Mouse (Mus musculus): ENCODE data around the gene Hsd17b7. TPM values are rescaled to one million over a fixed set of nuclear protein-coding genes. Genes with fewer than 3 reads are reported as not detected.

The Hsd17b7 gene
- 20.8 and 25.7 TPM in 2 replicates for polyA plus RNA-seq (2015; fragmentation: Nextera tagmentation; extraction: Ambion mirVana)

- ATAC-seq, result peak; percentile 100
- peak within 1 kb of the TSS; percentile 63 for H3K9ac ChIP-seq (replicated peaks)
- H3K9me3 ChIP-seq (ENCODE audit: low read length), result no peaks in the 10 kb centered on the region
- H3K4me2 ChIP-seq (ENCODE audit: low read depth, low read length), result peak within 1 kb of the TSS; percentile 92
- peak within 1 kb of the TSS; percentile 68 for H3K4me3 ChIP-seq (ENCODE audit: low read depth, low read length)
- peak within 1 kb of the TSS; percentile 93 for H3K27ac ChIP-seq (ENCODE audit: low read depth)
- peaks cover 16% of the 10 kb centered on the region for H3K4me1 ChIP-seq (ENCODE audit: insufficient read depth)
- no peak for TF ChIP-seq CTCF (IDR thresholded peaks at IDR 0.05; ENCODE audit: low read depth)
- peak; percentile 76; the same call in 1 of the 2 replicates for TF ChIP-seq EP300 (IDR thresholded peaks at IDR 0.05; ENCODE audit: low read depth)
- WGBS (ENCODE audit: insufficient replicate concordance), result under 1% methylated on average over 48 of the region's 48 CpGs
- DNase-seq, result peak; percentile 99
- H3K27me3 ChIP-seq (ENCODE audit: insufficient read depth, low read length), result no peaks in the 10 kb centered on the region
- peaks cover 8% of the 10 kb centered on the region for H3K36me3 ChIP-seq (replicated peaks; ENCODE audit: insufficient read depth, low read length)
These were observed at the start of gene Hsd17b7 for GRCm38 (mm10) chr1:169968792-169969515. Gene Hsd17b7 (minus strand): TSS chr1:169969241.

- no peak for ATAC-seq
- TF ChIP-seq EP300 (IDR thresholded peaks at IDR 0.05; ENCODE audit: low read depth) (no peak), CTCF (IDR thresholded peaks at IDR 0.05; ENCODE audit: low read depth) (no peak)
- no peak overlapping the region for H3K4me3 ChIP-seq (ENCODE audit: low read depth, low read length)
- WGBS (ENCODE audit: insufficient replicate concordance), result 77% methylated on average over 3 of the region's 3 CpGs
- H3K27ac ChIP-seq (ENCODE audit: low read depth), result no peak overlapping the region
- DNase-seq, result no peak
- no peaks in the 10 kb centered on the region for H3K27me3 ChIP-seq (ENCODE audit: insufficient read depth, low read length)
- no peaks in the 10 kb centered on the region for H3K36me3 ChIP-seq (replicated peaks; ENCODE audit: insufficient read depth, low read length)
- no peak overlapping the region for H3K4me2 ChIP-seq (ENCODE audit: low read depth, low read length)
- H3K4me1 ChIP-seq (ENCODE audit: insufficient read depth), result no peaks in the 10 kb centered on the region
- H3K9me3 ChIP-seq (ENCODE audit: low read length), result peaks cover 27% of the 10 kb centered on the region
- no peak overlapping the region for H3K9ac ChIP-seq (replicated peaks)
These were observed 45.7 kb upstream of the Hsd17b7 start for GRCm38 (mm10) chr1:170014784-170015183.

DNA sequence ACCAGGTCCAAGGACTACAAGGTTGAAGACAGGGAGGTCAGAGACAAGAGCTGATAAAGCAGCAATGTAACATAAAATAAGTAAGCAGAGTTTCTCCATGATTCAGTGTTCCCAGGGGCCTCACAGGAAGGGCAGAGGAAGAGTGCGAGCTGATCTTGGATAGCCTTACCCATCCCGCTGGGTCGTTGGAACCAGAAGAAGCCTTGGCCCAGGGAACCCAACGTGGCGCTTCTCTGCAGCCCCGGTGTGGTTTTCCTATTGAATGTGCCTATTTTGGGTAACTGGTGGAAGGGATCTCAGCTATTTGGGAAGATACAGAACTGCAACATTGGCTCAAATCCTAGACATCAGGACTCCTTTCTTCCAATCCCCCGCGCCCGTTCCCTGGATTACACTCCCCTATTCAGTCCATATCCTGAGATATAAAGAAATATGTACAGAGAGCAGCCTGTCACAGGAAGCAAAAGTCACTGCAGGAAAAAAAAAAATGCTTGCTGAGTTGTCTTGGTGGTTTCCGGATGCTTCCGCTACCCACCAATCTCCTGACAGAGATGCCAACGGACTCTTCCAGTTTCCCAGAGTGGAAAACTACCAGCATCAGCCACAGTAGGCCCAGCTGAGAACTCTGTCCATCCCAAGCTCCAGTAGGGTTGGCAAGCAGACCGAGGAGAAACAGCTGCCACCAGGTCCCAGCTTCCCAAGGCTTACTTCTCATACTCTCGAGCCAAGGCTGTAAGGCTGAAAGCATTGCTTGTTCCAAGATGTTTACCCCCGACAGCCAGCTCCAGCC, 41.9 kb upstream of the Hsd17b7 start:
- Histone ChIP-seq H3K27ac (ENCODE audit: low read depth) (no peak overlapping the region), H3K9me3 (ENCODE audit: low read length) (peaks cover 5% of the 10 kb centered on the region), H3K4me1 (ENCODE audit: insufficient read depth) (no peaks in the 10 kb centered on the region), H3K36me3 (replicated peaks; ENCODE audit: insufficient read depth, low read length) (no peaks in the 10 kb centered on the region), H3K4me3 (ENCODE audit: low read depth, low read length) (no peak overlapping the region), H3K9ac (replicated peaks) (no peak overlapping the region), H3K27me3 (ENCODE audit: insufficient read depth, low read length) (no peaks in the 10 kb centered on the region), H3K4me2 (ENCODE audit: low read depth, low read length) (no peak overlapping the region)
- 85% methylated on average over 15 of the region's 15 CpGs for WGBS (ENCODE audit: insufficient replicate concordance)
- ATAC-seq (no peak), DNase-seq (no peak)
- TF ChIP-seq EP300 (IDR thresholded peaks at IDR 0.05; ENCODE audit: low read depth) (no peak), CTCF (IDR thresholded peaks at IDR 0.05; ENCODE audit: low read depth) (no peak)

DNA sequence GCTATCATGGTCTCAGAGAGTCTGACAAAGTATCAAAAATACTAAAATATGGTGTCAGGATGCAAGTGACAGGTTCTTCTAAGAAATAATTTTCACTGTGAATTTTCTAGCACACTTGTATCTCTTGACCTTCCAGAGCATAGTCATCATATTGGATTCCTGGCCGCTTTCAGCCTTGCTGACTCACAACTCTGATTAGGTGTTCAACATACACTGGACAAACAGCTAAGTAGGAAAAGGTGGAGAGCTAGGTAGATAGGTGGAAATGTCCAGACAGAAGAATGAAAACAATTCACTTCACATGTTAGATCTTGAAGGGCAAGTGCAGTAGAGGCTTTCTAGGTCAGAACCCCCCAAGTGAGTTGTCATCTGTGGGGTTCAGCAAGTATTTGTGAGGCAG, 40.3 kb upstream of the Hsd17b7 start:
- no peak for ATAC-seq
- Histone ChIP-seq H3K4me3 (ENCODE audit: low read depth, low read length) (no peak overlapping the region), H3K27me3 (ENCODE audit: insufficient read depth, low read length) (no peaks in the 10 kb centered on the region), H3K9me3 (ENCODE audit: low read length) (no peaks in the 10 kb centered on the region), H3K4me2 (ENCODE audit: low read depth, low read length) (no peak overlapping the region), H3K4me1 (ENCODE audit: insufficient read depth) (no peaks in the 10 kb centered on the region), H3K9ac (replicated peaks) (no peak overlapping the region), H3K36me3 (replicated peaks; ENCODE audit: insufficient read depth, low read length) (no peaks in the 10 kb centered on the region), H3K27ac (ENCODE audit: low read depth) (no peak overlapping the region)
- 87% methylated on average over 1 of the region's 1 CpGs for WGBS (ENCODE audit: insufficient replicate concordance)
- TF ChIP-seq EP300 (IDR thresholded peaks at IDR 0.05; ENCODE audit: low read depth) (no peak), CTCF (IDR thresholded peaks at IDR 0.05; ENCODE audit: low read depth) (no peak)
- no peak for DNase-seq

DNA sequence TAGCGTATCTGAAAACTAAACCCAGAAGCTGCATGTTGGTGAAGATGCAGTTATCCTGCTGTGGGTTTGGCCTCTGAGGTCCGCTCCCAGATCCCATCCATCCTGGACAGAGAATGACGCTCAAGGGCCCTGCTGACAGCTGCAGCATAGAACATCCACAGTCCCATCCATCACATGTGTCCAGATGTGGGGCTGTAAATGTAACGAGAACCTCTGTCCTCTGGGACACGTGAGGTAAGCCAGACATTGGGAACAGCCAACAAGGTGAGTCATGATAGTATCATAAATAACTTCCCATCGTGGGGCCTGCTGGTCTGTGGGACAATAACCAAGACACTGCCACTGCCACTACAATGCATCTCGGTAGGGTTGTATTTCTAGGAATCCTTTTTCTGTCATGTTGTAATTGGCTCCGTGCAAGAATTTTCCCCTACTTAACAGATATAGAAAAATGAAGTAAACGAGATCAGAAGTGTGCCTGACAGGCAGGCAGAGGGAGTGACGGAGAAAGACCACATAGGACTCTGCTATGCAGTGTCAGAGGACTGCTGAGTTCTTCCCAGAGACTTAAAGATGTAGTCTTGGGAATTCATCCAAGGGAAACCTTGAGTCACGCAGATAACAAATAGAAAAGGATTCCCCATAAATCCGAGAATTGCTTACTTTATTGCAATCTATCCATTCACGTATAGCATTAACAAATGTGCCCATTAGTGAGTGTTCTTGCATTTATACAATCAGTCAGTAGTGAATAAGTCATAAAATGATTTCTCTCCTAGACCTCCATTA, 39.6 kb upstream of the Hsd17b7 start:
- WGBS (ENCODE audit: insufficient replicate concordance), result 73% methylated on average over 13 of the region's 13 CpGs
- Histone ChIP-seq H3K27ac (ENCODE audit: low read depth) (no peak overlapping the region), H3K9ac (replicated peaks) (no peak overlapping the region), H3K4me2 (ENCODE audit: low read depth, low read length) (no peak overlapping the region), H3K4me1 (ENCODE audit: insufficient read depth) (no peaks in the 10 kb centered on the region), H3K9me3 (ENCODE audit: low read length) (no peaks in the 10 kb centered on the region), H3K4me3 (ENCODE audit: low read depth, low read length) (no peak overlapping the region), H3K36me3 (replicated peaks; ENCODE audit: insufficient read depth, low read length) (no peaks in the 10 kb centered on the region), H3K27me3 (ENCODE audit: insufficient read depth, low read length) (no peaks in the 10 kb centered on the region)
- TF ChIP-seq CTCF (IDR thresholded peaks at IDR 0.05; ENCODE audit: low read depth) (no peak), EP300 (IDR thresholded peaks at IDR 0.05; ENCODE audit: low read depth) (no peak)
- ATAC-seq (no peak), DNase-seq (no peak)

- H3K9ac ChIP-seq (replicated peaks), result no peak overlapping the region
- TF ChIP-seq CTCF (IDR thresholded peaks at IDR 0.05; ENCODE audit: low read depth), result no peak
- no peak for TF ChIP-seq EP300 (IDR thresholded peaks at IDR 0.05; ENCODE audit: low read depth)
- no peaks in the 10 kb centered on the region for H3K36me3 ChIP-seq (replicated peaks; ENCODE audit: insufficient read depth, low read length)
- H3K27me3 ChIP-seq (ENCODE audit: insufficient read depth, low read length), result no peaks in the 10 kb centered on the region
- 0 out of 2 replicates have a peak overlapping the region, but pooled peaks have one; percentile 12 for H3K27ac ChIP-seq (ENCODE audit: low read depth)
- 58% methylated on average over 5 of the region's 5 CpGs for WGBS (ENCODE audit: insufficient replicate concordance)
- H3K4me3 ChIP-seq (ENCODE audit: low read depth, low read length), result no peak overlapping the region
- DNase-seq (no peak), ATAC-seq (no peak)
- H3K4me2 ChIP-seq (ENCODE audit: low read depth, low read length), result no peak overlapping the region
- H3K4me1 ChIP-seq (ENCODE audit: insufficient read depth), result no peaks in the 10 kb centered on the region
- H3K9me3 ChIP-seq (ENCODE audit: low read length), result no peaks in the 10 kb centered on the region
These were observed 37.5 kb upstream of the Hsd17b7 start for GRCm38 (mm10) chr1:170006516-170006915.

All from liver, postnatal 0 days (tissue).